Mouse (Mus musculus) CH12.LX (cell line): Measurements from ENCODE around the gene Slc12a7.

Experiments
- BHLHE40 ChIP-seq: IDR thresholded peaks from 2 replicates; pipeline ENCODE4 v1.6.1; 2011; ENCODE audit warnings: mild to moderate bottlenecking, low read depth, low read length, improper control_type of control experiment
- CTCF ChIP-seq, 2 experiments: IDR thresholded peaks in 1 of 2; conservative IDR thresholded peaks in 1 of 2; 2 replicates each; pipeline ENCODE4 v1.5.1; 2011 to 2012; ENCODE audit warnings: low read depth in 2 of 2, low read length in 2 of 2, improper control_type of control experiment in 1 of 2, inconsistent platforms in 1 of 2, mild to moderate bottlenecking in 1 of 2, moderate library complexity in 1 of 2
- E2F4 ChIP-seq: IDR thresholded peaks from 2 replicates; pipeline ENCODE4 v1.6.1; 2011; ENCODE audit warnings: low read depth, low read length, improper control_type of control experiment; ENCODE audit not compliant: insufficient replicate concordance

DNA sequence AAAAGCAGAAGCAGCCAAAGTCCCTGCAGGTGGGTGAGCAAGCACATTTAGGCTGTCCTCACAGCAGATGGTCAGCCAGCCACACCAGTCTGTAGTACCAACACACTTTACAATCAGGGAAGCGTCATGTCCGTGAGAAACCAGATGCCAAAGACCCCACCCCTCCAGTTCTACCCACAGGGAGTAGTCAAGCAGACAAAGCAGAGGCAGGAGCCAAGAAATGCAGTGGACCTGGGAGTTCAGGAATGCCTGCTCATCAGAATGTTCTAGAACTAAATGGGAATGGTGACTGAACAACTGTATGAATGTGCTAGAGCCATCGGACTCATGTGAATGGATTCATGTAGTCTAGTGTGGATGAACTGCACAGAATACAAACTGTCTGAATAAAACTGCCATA, 45.3 kb upstream of the Slc12a7 start:
- TF ChIP-seq E2F4: no peak
- no peak for TF ChIP-seq CTCF (conservative IDR thresholded peaks at IDR 0.05 in 1 of 2, IDR thresholded peaks at IDR 0.05 in 1 of 2; ENCODE audit: low read depth in 2 of 2, low read length in 2 of 2)
- TF ChIP-seq BHLHE40: no peak
